Mouse (Mus musculus) small intestine, adult 2 months (tissue): ENCODE data around the gene Cnp. TPM values are rescaled to one million over a fixed set of nuclear protein-coding genes. Genes with fewer than 3 reads are reported as not detected.
A peak's percentile ranks its signal among the peaks of the same experiment; 100 is the strongest.

Source experiments
- H3K27ac ChIP-seq: fragments of 200-500 bp; 2 replicates; pipeline ENCODE4 v1.5.1; 2012; ENCODE audit warnings: low read depth, low read length, control low read depth, inconsistent platforms; ENCODE audit not compliant: insufficient read depth
- H3K27me3 ChIP-seq: fragments of 200-500 bp; 2 replicates; pipeline ENCODE4 v1.6.1; 2012; ENCODE audit warnings: mild to moderate bottlenecking, moderate library complexity, low read length, inconsistent platforms; ENCODE audit not compliant: control insufficient read depth, insufficient read depth
- H3K36me3 ChIP-seq: fragments of 200-500 bp; 2 replicates; pipeline ENCODE4 v1.6.1; 2012; ENCODE audit warnings: mild to moderate bottlenecking, low read length, control low read depth, inconsistent platforms; ENCODE audit not compliant: control insufficient read depth, insufficient read depth
- H3K4me1 ChIP-seq: fragments of 200-500 bp; 2 replicates; pipeline ENCODE4 v1.6.1; 2012; ENCODE audit warnings: low read length, inconsistent platforms, mixed read lengths; ENCODE audit not compliant: control insufficient read depth, insufficient read depth, insufficient read length
- H3K4me3 ChIP-seq: fragments of 200-500 bp; 2 replicates; pipeline ENCODE4 v1.5.1; 2012; ENCODE audit warnings: low read depth, mild to moderate bottlenecking, control low read depth, inconsistent platforms, low read length, moderate library complexity
- CTCF ChIP-seq: fragments of 200-500 bp; IDR thresholded peaks from 2 replicates; pipeline ENCODE4 v1.5.1; 2012; ENCODE audit warnings: low read depth, mild to moderate bottlenecking, control low read depth, inconsistent platforms, low read length, moderate library complexity, mixed read lengths; ENCODE audit not compliant: insufficient replicate concordance, insufficient read length; ENCODE audit errors: extremely low read depth
- POLR2A ChIP-seq: fragments of 200-500 bp; IDR thresholded peaks from 2 replicates; pipeline ENCODE4 v1.6.1; 2012; ENCODE audit warnings: low read depth, mild to moderate bottlenecking, control low read depth, inconsistent platforms, low read length, moderate library complexity
- WGBS: fragments of 180-500 bp; shearing (Covaris S2); methylation state at CpG from one replicate; pipeline ENCODE4 v1.1.7; 2018; 5-methylcytosine and 5-hydroxymethylcytosine counted together
- polyA plus RNA-seq: library from polyadenylated mRNA; depleted of rRNA; stranded (reverse); fragments of >200 nt; gene quantifications from 2 replicates; pipeline ENCODE4 v1.2.3, GENCODE M21; 2012

The Cnp gene
- polyA plus RNA-seq, 1 experiment: 19.4 TPM

GRCm38 (mm10) chr11:100603155-100603554, 28.5 kb downstream of the Cnp start:
- TF ChIP-seq CTCF (no peak), POLR2A (no peak)
- H3K36me3 ChIP-seq: peaks cover 36% of the 10 kb centered on the region
- WGBS: 87% methylated on average over 9 of the region's 9 CpGs
- H3K27me3 ChIP-seq: no peaks in the 10 kb centered on the region
- H3K4me3 ChIP-seq: no peak overlapping the region
- no peak overlapping the region for H3K27ac ChIP-seq
- H3K4me1 ChIP-seq: no peaks in the 10 kb centered on the region

GRCm38 (mm10) chr11:100603813-100604212, 29.1 kb downstream of the Cnp start:
- Histone ChIP-seq H3K4me3 (no peak overlapping the region), H3K36me3 (peaks cover 32% of the 10 kb centered on the region), H3K4me1 (no peaks in the 10 kb centered on the region; the same call in 1 of the 2 replicates), H3K27ac (no peak overlapping the region), H3K27me3 (no peaks in the 10 kb centered on the region)
- TF ChIP-seq POLR2A: no peak
- TF ChIP-seq CTCF: no peak
- 84% methylated on average over 8 of the region's 8 CpGs for WGBS

- Histone ChIP-seq H3K27me3 (no peaks in the 10 kb centered on the region), H3K4me1 (no peaks in the 10 kb centered on the region; the same call in 1 of the 2 replicates), H3K36me3 (peaks cover 26% of the 10 kb centered on the region), H3K27ac (no peak overlapping the region), H3K4me3 (no peak overlapping the region)
- 67% methylated on average over 4 of the region's 4 CpGs for WGBS
- no peak for TF ChIP-seq POLR2A
- no peak for TF ChIP-seq CTCF
Measured at GRCm38 (mm10) chr11:100604321-100605005, 29.8 kb downstream of the Cnp start.

- 94% methylated on average over 10 of the region's 10 CpGs for WGBS
- H3K27me3 ChIP-seq: no peaks in the 10 kb centered on the region
- no peak for TF ChIP-seq POLR2A
- TF ChIP-seq CTCF: no peak
- no peaks in the 10 kb centered on the region; the same call in 1 of the 2 replicates for H3K4me1 ChIP-seq
- no peak overlapping the region for H3K27ac ChIP-seq
- H3K36me3 ChIP-seq: peaks cover 16% of the 10 kb centered on the region
- H3K4me3 ChIP-seq: no peak overlapping the region
Measured at GRCm38 (mm10) chr11:100605451-100605850, 30.7 kb downstream of the Cnp start.

DNA sequence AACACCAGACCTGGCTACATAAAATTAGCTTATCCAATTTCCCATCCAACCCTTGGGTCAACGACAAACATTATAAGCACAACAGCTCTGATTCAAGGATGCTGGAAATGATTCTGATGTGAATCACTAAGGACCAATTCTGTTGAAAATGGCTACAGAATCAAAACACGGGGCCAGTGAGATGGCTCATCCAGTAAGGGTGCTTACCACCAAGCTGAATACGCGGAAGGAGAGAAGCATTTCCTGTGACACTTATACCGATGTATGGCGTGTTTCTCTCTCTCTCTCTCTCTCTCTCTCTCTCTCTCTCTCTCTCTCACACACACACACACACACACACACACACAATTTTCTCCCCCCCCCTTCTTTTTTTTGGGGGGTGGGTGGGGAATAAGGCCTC, 32.4 kb downstream of the Cnp start:
- no peaks in the 10 kb centered on the region for H3K27me3 ChIP-seq
- no peak overlapping the region for H3K27ac ChIP-seq
- no peak overlapping the region for H3K4me3 ChIP-seq
- 88% methylated on average over 6 of the region's 6 CpGs for WGBS
- TF ChIP-seq CTCF (no peak), POLR2A (no peak)
- peaks cover 13% of the 10 kb centered on the region for H3K36me3 ChIP-seq
- no peaks in the 10 kb centered on the region; the same call in 1 of the 2 replicates for H3K4me1 ChIP-seq

DNA sequence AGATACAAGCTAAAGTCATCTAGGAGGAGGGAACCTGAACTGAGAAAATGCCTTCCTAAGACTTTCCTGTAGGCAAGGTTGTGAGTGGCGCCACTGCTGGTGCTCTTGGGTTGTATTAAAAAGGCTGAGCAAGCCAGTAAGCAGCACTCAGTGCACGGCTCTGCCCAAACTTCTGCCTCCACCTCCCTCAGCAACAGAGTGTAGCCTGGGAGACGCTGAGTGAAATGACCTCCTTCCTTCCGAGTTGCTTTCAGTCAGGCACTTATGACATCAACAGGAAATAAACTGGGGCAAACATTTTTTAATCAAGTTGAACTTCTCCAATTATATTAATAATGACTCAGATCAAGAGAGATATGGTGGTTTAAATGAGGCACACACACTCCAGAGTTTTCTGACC, 34.1 kb downstream of the Cnp start:
- Histone ChIP-seq H3K27me3 (no peaks in the 10 kb centered on the region), H3K4me1 (peaks cover 2% of the 10 kb centered on the region; the same call in 1 of the 2 replicates), H3K4me3 (no peak overlapping the region), H3K36me3 (peaks cover 9% of the 10 kb centered on the region), H3K27ac (peak overlapping the region; percentile 49; the same call in 1 of the 2 replicates)
- 47% methylated on average over 4 of the region's 4 CpGs for WGBS
- no peak for TF ChIP-seq CTCF

- TF ChIP-seq CTCF (no peak), POLR2A (no peak)
- no peaks in the 10 kb centered on the region for H3K27me3 ChIP-seq
- WGBS: 79% methylated on average over 5 of the region's 5 CpGs
Measured at GRCm38 (mm10) chr11:100609355-100609996, 34.8 kb downstream of the Cnp start.

More at GRCm38 (mm10) chr11:100609355-100609996, 34.8 kb downstream of the Cnp start:
- Histone ChIP-seq H3K27ac (no peak overlapping the region), H3K4me1 (peaks cover 2% of the 10 kb centered on the region; the same call in 1 of the 2 replicates), H3K4me3 (no peak overlapping the region), H3K36me3 (peaks cover 9% of the 10 kb centered on the region)
